Mouse (Mus musculus) olfactory bulb, adult 2 months (tissue): ENCODE data around the gene Diaph3. TPM values are rescaled to one million over a fixed set of nuclear protein-coding genes. Genes with fewer than 3 reads are reported as not detected.

Source experiments
- H3K27ac ChIP-seq: fragments of 200-500 bp; 2 replicates; pipeline ENCODE4 v1.5.1; 2012; ENCODE audit warnings: low read depth, low read length; ENCODE audit not compliant: insufficient read depth
- H3K4me1 ChIP-seq: fragments of 200-500 bp; 2 replicates; pipeline ENCODE4 v1.6.1; 2012; ENCODE audit warnings: low read length; ENCODE audit not compliant: control insufficient read depth, insufficient read depth
- H3K4me3 ChIP-seq: fragments of 200-500 bp; 2 replicates; pipeline ENCODE4 v1.5.1; 2012; ENCODE audit warnings: mild to moderate bottlenecking, low read depth, low read length, moderate library complexity; ENCODE audit not compliant: insufficient read depth
- CTCF ChIP-seq: fragments of 200-500 bp; IDR thresholded peaks from 2 replicates; pipeline ENCODE4 v1.5.1; 2012; ENCODE audit warnings: low read depth, mild to moderate bottlenecking, low read length, moderate library complexity; ENCODE audit not compliant: insufficient read depth
- POLR2A ChIP-seq: fragments of 200-500 bp; IDR thresholded peaks from 2 replicates; pipeline ENCODE4 v1.6.1; 2012; ENCODE audit warnings: mild to moderate bottlenecking, low read depth, low read length, moderate library complexity; ENCODE audit not compliant: insufficient read depth
- WGBS: fragments of 180-500 bp; shearing (Covaris S2); methylation state at CpG from one replicate; pipeline ENCODE4 v1.1.7; 2018; 5-methylcytosine and 5-hydroxymethylcytosine counted together
- polyA plus RNA-seq: library from polyadenylated mRNA; stranded (reverse); fragments of >200 nt; gene quantifications from 2 replicates; pipeline ENCODE4 v1.2.4, GENCODE M21; 2012; ENCODE audit warnings: low replicate concordance; ENCODE audit not compliant: missing spikeins, insufficient read depth, insufficient read length

The Diaph3 gene
- polyA plus RNA-seq, 1 experiment, result not detected

GRCm38 (mm10) chr14:86834851-86835250 is 306.2 kb downstream of the Diaph3 start:
- 96% methylated on average over 2 of the region's 2 CpGs for WGBS
- H3K27ac ChIP-seq, result no peak overlapping the region
- no peaks in the 10 kb centered on the region for H3K4me1 ChIP-seq
- no peak overlapping the region for H3K4me3 ChIP-seq
- TF ChIP-seq CTCF (no peak), POLR2A (no peak)

GRCm38 (mm10) chr14:86834269-86834668 is 306.8 kb downstream of the Diaph3 start:
- H3K4me3 ChIP-seq, result no peak overlapping the region
- no peaks in the 10 kb centered on the region for H3K4me1 ChIP-seq
- H3K27ac ChIP-seq, result no peak overlapping the region
- 87% methylated on average over 6 of the region's 6 CpGs for WGBS
- TF ChIP-seq CTCF (no peak), POLR2A (no peak)

- no peak for TF ChIP-seq POLR2A
- TF ChIP-seq CTCF, result no peak
- Histone ChIP-seq H3K27ac (no peak overlapping the region), H3K4me1 (no peaks in the 10 kb centered on the region), H3K4me3 (no peak overlapping the region)
- 80% methylated on average over 4 of the region's 4 CpGs for WGBS
These were observed 308.0 kb downstream of the Diaph3 start for GRCm38 (mm10) chr14:86833003-86833402.

- H3K4me1 ChIP-seq, result no peaks in the 10 kb centered on the region
- WGBS, result 98% methylated on average over 4 of the region's 4 CpGs
- H3K4me3 ChIP-seq, result no peak overlapping the region
- TF ChIP-seq POLR2A (no peak), CTCF (no peak)
- no peak overlapping the region for H3K27ac ChIP-seq
These were observed 324.8 kb downstream of the Diaph3 start for GRCm38 (mm10) chr14:86816246-86816645.

- H3K4me1 ChIP-seq, result no peaks in the 10 kb centered on the region
- no peak overlapping the region for H3K27ac ChIP-seq
- no peak for TF ChIP-seq POLR2A
- no peak overlapping the region for H3K4me3 ChIP-seq
- WGBS, result 86% methylated on average over 6 of the region's 6 CpGs
These were observed 352.0 kb downstream of the Diaph3 start for GRCm38 (mm10) chr14:86788880-86789641.

GRCm38 (mm10) chr14:86786866-86787265 is 354.2 kb downstream of the Diaph3 start:
- H3K4me3 ChIP-seq, result no peak overlapping the region
- 58% methylated on average over 8 of the region's 8 CpGs for WGBS
- TF ChIP-seq POLR2A, result no peak
- no peak for TF ChIP-seq CTCF
- H3K27ac ChIP-seq, result no peak overlapping the region
- no peaks in the 10 kb centered on the region for H3K4me1 ChIP-seq

- TF ChIP-seq POLR2A (no peak), CTCF (no peak)
- H3K4me3 ChIP-seq, result no peak overlapping the region
- 37% methylated on average over 6 of the region's 6 CpGs for WGBS
- no peaks in the 10 kb centered on the region for H3K4me1 ChIP-seq
- no peak overlapping the region for H3K27ac ChIP-seq
These were observed 359.3 kb downstream of the Diaph3 start for GRCm38 (mm10) chr14:86781553-86782273.

GRCm38 (mm10) chr14:86773311-86773710 is 367.7 kb downstream of the Diaph3 start:
- WGBS, result 94% methylated on average over 2 of the region's 2 CpGs
- no peaks in the 10 kb centered on the region for H3K4me1 ChIP-seq
- no peak overlapping the region for H3K4me3 ChIP-seq
- TF ChIP-seq CTCF, result no peak
- no peak for TF ChIP-seq POLR2A
- no peak overlapping the region for H3K27ac ChIP-seq
